Mouse (Mus musculus) liver, adult (tissue): Measurements from ENCODE around the gene Ranbp9.

ENCODE experiments used
- GATA4 ChIP-seq: IDR thresholded peaks from 2 replicates; pipeline ENCODE4 v1.6.1; 2014; ENCODE audit warnings: mild to moderate bottlenecking, low read length; ENCODE audit not compliant: insufficient replicate concordance

The Ranbp9 gene

GRCm38 (mm10) chr13:43503395-43503850, 22.3 kb upstream of the Ranbp9 start:
- no peak for TF ChIP-seq GATA4

DNA sequence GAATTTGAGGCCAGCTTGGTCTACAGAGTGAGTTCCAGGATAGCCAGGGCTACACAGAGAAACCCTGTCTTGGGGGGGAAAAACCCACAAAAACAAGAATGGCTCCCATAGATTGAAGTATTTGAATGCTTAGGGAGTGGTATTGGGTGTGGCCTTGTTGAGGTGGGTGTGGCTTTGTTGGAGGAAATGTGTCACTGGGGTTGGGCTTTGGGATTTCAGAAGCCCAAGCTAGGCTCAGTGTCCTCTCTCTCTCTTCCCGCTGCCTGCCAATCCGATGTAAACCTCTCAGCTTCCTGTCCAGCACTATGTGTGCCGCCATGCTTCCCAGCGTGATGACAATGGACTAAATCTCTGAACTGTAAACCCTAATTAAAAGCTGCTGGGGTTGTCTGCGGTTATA, 20.5 kb upstream of the Ranbp9 start:
- TF ChIP-seq GATA4 = no peak

- no peak for TF ChIP-seq GATA4
These were observed 19.4 kb upstream of the Ranbp9 start for GRCm38 (mm10) chr13:43500483-43500850.

DNA sequence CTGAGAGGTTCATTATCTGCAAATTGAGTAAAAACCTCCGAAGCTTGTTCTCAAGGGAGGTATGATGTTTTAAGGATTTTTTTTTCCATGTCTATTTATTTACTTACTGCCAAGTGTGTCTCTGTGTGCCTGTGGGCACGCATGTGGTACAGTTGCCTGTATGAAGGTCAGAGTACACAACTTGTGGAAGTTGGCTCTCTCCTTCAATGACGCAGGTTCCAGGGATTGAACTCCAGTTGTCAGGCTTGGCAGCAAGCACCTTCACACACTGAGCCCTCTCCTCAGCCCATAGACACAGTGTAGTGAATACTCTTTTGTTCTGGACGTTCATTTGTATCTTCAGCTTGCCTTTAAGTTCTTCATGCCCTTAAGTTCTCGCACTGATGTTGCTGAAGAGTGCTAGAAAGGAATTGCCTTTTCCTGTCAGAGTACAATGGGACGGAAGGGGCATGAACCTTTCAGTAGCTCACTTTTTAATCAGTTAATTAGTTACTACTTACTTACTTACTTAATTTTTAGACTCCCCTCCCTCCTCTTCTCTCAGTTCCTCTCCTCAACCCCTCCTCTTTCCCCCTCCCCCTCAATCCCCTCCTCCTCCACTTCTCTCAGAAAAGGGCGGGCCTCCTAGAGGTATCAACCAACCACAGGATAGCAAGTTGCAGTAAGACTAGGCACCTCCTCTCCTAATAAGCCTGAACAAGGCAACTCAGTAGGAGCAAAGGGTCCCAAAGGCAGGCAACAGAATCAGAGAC, 18.8 kb upstream of the Ranbp9 start:
- no peak for TF ChIP-seq GATA4

GRCm38 (mm10) chr13:43498849-43499248, 17.8 kb upstream of the Ranbp9 start:
- TF ChIP-seq GATA4 = no peak

GRCm38 (mm10) chr13:43497769-43498168, 16.7 kb upstream of the Ranbp9 start:
- TF ChIP-seq GATA4 = no peak

DNA sequence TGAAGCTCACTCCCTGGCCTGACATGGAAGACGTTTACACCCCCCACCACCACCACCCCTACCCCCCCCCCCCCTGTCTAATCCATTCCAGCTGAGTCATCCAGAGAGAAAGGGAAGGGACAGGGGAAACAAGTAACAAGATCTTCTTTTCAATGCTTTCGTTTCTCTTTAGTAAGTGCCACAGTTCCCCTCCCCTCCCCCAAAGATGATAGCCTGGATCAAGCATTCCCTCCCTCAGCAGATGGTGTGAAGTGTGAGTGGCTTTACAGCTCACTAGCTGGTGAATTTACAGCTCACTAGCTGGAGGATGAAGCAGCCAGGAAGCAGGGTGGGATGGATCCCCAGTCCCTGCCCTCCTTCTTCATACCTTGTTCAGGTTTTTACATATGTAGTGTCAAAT, 15.6 kb upstream of the Ranbp9 start:
- no peak for TF ChIP-seq GATA4

GRCm38 (mm10) chr13:43495645-43496044, 14.6 kb upstream of the Ranbp9 start:
- TF ChIP-seq GATA4 = no peak

DNA sequence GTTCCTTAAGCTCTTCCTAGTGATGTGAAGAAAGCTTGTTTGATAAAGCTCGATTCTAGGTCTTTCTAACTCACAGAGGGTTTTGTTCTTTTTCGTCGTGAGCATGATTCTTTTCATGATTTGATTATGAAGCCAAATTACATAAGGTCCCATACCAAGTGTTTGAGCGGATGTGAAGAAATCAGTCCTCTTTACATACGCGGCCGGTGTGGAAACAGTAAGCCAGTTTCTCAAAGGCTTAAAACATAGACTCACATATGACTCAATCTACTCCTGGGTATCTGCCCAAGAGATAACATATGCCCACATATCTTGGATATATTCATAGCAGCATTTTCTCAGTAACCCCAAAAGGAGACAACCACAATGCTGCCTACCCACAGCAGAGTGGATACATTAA, 12.6 kb upstream of the Ranbp9 start:
- TF ChIP-seq GATA4 = no peak

DNA sequence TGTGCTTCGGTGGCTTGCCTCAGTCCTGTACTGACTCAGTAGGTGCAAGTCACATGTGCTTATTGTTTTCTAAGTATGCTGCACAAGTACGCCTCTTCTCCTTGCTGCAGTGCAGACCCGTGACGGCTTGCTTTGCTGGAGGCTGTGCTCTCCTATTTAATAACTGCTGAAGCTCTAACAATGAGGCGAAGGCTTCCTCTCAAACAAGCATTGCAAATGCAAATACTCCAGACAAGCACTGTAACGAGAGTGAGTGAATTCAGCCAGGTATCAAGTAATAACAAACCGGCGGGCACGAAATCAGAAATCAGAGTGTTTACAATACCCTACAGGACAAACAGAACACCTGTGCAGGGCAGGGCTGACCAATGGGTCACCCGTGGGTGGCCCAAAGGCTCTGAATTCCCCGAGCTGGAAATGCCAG, 12.0 kb upstream of the Ranbp9 start:
- TF ChIP-seq GATA4 = no peak

- no peak for TF ChIP-seq GATA4
These were observed 5.6 kb upstream of the Ranbp9 start for GRCm38 (mm10) chr13:43486501-43487213.

- no peak for TF ChIP-seq GATA4
These were observed 4.3 kb upstream of the Ranbp9 start for GRCm38 (mm10) chr13:43485278-43485976.

GRCm38 (mm10) chr13:43482782-43483181, 1.7 kb upstream of the Ranbp9 start:
- TF ChIP-seq GATA4 = no peak

GRCm38 (mm10) chr13:43481859-43482245, 770 bp upstream of the Ranbp9 start:
- no peak for TF ChIP-seq GATA4

- TF ChIP-seq GATA4 = no peak
These were observed 506 bp downstream of the Ranbp9 start for GRCm38 (mm10) chr13:43480595-43480956.
